Mouse (Mus musculus) lung, adult 2 months (tissue): ENCODE results near the gene Nxnl1.

Source experiments
- CTCF ChIP-seq: fragments of 200-500 bp; IDR thresholded peaks from 2 replicates; pipeline ENCODE4 v1.5.1; 2011; ENCODE audit warnings: mild to moderate bottlenecking, low read length, control low read depth; ENCODE audit not compliant: insufficient read depth
- POLR2A ChIP-seq: fragments of 200-500 bp; IDR thresholded peaks from 2 replicates; pipeline ENCODE4 v1.6.1; 2011; ENCODE audit warnings: low read depth, mild to moderate bottlenecking, control low read depth, low read length, borderline replicate concordance; ENCODE audit errors: extremely low read depth

- TF ChIP-seq POLR2A (no peak), CTCF (no peak)
These were observed 26.2 kb upstream of the Nxnl1 start for GRCm38 (mm10) chr8:71592374-71593170.
